Mouse (Mus musculus): ENCODE data around the gene Cxadr. TPM values are rescaled to one million over a fixed set of nuclear protein-coding genes. Genes with fewer than 3 reads are reported as not detected.

The Cxadr gene
- total and polyA plus RNA-seq, 3 experiments: 13.8 to 43.8 (median 40.5) TPM

DNA sequence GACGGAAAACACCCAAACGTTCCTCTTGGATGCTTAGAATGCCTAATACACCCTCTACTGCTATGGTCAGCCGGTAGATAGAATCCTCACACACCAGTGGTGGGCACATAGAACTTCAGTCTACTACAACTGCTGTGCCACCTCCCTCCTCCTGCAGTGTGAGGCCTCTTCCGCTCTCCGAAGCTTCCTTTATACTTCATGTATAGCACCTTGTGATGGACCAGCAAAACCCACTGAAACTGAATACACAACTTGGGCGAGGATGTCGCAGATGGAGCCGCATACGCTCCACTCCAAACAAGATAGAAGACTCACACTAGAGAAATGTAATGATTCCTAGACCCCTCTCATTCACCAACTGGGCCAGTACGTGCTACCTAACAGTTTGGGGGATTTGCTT lies 73.9 kb downstream of the Cxadr start:
- Histone ChIP-seq H3K27ac (peak overlapping the region; percentile 51; the same call in 1 of the 2 replicates), H3K4me1 (ENCODE audit: control insufficient read depth, insufficient read depth, low read length) (peaks cover 1% of the 10 kb centered on the region), H3K79me2 (replicated peaks; ENCODE audit: control insufficient read depth, insufficient read depth, low read length) (no peaks in the 10 kb centered on the region), H3K36me3 (ENCODE audit: control insufficient read depth, insufficient read depth, low read length) (peaks cover 6% of the 10 kb centered on the region), H3K4me3 (peak overlapping the region; percentile 81), H3K27me3 (ENCODE audit: control insufficient read depth, insufficient read depth, low read length) (no peaks in the 10 kb centered on the region), H3K9ac (ENCODE audit: low read depth, low read length) (no peak overlapping the region)
- no peak for DNase-seq
- intact Hi-C loops (cut with DNase I): loop anchor here (5.0 kb wide), 2 partner anchors 52 to 202 kb away; partner anchors contain the start of gene D16Ertd472e
- 37% methylated on average over 10 of the region's 10 CpGs for WGBS
- TF ChIP-seq EP300 (IDR thresholded peaks at IDR 0.05; ENCODE audit: insufficient read depth, low read depth, low read length) (no peak), POLR2A (IDR thresholded peaks at IDR 0.05; ENCODE audit: insufficient read depth, low read depth, low read length) (no peak), CTCF (IDR thresholded peaks at IDR 0.05) (no peak)

DNA sequence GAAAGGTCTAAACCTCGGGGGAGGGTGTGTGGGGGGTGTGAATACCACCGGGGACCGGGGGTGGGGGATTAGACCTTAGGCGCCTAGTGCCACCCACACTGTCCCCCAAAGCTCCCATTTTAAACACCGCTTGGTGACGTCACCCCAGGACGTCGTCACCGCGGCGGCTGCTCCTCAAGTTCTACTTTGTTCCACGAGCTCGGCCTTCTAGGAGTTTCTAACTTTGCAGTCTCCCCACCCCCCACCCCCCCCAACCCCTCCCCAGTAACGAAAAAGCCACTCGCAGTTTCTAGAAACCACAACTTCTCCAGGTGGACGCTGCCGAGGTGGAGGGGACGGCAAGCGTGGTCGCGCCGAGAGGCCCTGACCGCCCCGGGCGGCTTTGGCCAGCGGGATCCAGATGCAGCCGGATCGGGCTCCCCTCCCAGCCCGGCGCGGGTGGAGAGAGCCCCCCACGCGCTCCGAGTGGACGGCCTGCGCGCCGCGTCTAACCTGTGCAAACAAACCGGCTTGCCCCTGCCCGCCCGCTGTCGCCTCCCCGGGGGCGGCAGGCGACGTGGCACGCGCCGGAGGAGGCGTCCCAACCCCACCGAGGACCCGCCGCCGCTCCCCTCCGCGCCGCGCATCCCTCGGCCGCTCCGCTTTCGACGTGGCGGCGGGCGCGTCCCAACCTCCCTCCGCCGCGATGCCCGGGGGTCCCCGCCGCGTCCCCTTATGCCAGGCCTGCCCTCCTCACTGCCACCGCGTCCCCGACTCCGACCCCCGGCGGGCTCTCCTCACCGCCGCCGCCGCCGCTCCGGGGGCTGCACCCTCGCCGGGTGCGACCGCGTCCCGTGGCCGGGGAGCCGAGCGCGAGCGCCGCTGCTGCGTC lies 74.8 kb downstream of the Cxadr start:
- H3K4me3 ChIP-seq: peak overlapping the region; percentile 81
- peaks cover 1% of the 10 kb centered on the region for H3K4me1 ChIP-seq (ENCODE audit: control insufficient read depth, insufficient read depth, low read length)
- H3K27me3 ChIP-seq (ENCODE audit: control insufficient read depth, insufficient read depth, low read length): no peaks in the 10 kb centered on the region
- TF ChIP-seq POLR2A (IDR thresholded peaks at IDR 0.05; ENCODE audit: insufficient read depth, low read depth, low read length): no peak
- TF ChIP-seq EP300 (IDR thresholded peaks at IDR 0.05; ENCODE audit: insufficient read depth, low read depth, low read length): no peak
- TF ChIP-seq CTCF (IDR thresholded peaks at IDR 0.05): no peak
- intact Hi-C loops (cut with DNase I): loop anchor here (5.0 kb wide), 2 partner anchors 51 to 201 kb away; partner anchors contain the start of gene D16Ertd472e
- H3K36me3 ChIP-seq (ENCODE audit: control insufficient read depth, insufficient read depth, low read length): peaks cover 6% of the 10 kb centered on the region
- H3K27ac ChIP-seq: peak overlapping the region; percentile 85
- WGBS: under 1% methylated on average over 84 of the region's 100 CpGs
- peak; percentile 67 to 71 for DNase-seq
- no peaks in the 10 kb centered on the region for H3K79me2 ChIP-seq (replicated peaks; ENCODE audit: control insufficient read depth, insufficient read depth, low read length)
- peak overlapping the region; percentile 100 for H3K9ac ChIP-seq (ENCODE audit: low read depth, low read length)

DNA sequence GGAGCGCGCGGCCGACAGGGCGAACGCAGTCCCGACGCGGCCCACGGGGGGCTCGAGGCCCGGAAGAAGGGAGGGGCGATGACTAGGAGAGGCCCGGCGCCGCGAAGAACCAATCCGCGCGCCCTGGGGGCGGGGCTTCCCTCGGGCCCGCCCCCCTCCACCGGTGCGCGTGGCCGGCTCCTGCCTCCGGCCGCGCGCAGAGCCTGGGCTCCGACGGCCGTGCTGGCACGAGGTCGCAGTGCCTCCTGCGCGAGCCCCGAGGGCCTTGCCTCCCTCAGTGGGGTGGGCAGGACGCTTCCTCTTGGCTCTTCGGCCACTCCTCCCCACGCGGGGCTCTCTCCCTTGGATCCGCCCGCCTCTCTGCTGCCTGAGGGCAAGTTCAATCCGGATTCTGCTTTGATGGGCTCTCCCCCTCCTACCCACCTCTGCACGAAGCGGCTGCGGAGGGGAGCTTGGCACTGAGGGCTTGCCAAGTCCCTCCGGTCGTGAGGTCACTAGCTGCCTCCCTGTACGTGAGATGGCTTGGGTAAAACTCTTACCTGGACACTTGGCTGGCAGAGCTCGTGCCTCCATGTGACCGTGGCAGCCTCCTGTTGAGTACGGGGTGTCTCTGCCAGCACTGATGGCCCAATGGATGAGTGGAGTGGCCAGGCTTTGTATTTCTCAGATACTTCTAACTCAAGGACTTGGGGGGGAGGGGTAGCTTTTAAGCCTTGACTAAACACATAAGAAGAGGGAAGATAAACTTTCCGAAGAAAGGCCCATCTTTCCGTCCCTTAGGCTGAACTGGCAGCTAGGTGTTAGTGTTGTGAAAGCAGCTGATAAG lies 75.7 kb downstream of the Cxadr start, which contains the start of gene Btg3:
Gene Btg3, minus strand, starts transcription at position 448 of the 826 bp plus-strand sequence.
- peak within 1 kb of the TSS; percentile 100 for H3K9ac ChIP-seq (ENCODE audit: low read depth, low read length)
- intact Hi-C loops (cut with DNase I): loop anchor here (5.0 kb wide), 2 partner anchors 50 to 200 kb away; partner anchors contain the start of gene D16Ertd472e
- peak within 1 kb of the TSS; percentile 81 for H3K4me3 ChIP-seq
- H3K36me3 ChIP-seq (ENCODE audit: control insufficient read depth, insufficient read depth, low read length): peaks cover 6% of the 10 kb centered on the region
- H3K4me1 ChIP-seq (ENCODE audit: control insufficient read depth, insufficient read depth, low read length): peaks cover 1% of the 10 kb centered on the region
- H3K79me2 ChIP-seq (replicated peaks; ENCODE audit: control insufficient read depth, insufficient read depth, low read length): no peaks in the 10 kb centered on the region
- peak; percentile 91 to 93 for DNase-seq
- WGBS: 5% methylated on average over 47 of the region's 57 CpGs
- H3K27ac ChIP-seq: peak within 1 kb of the TSS; percentile 85
- no peaks in the 10 kb centered on the region for H3K27me3 ChIP-seq (ENCODE audit: control insufficient read depth, insufficient read depth, low read length)
- TF ChIP-seq CTCF (IDR thresholded peaks at IDR 0.05) (no peak), POLR2A (IDR thresholded peaks at IDR 0.05; ENCODE audit: insufficient read depth, low read depth, low read length) (no peak), EP300 (IDR thresholded peaks at IDR 0.05; ENCODE audit: insufficient read depth, low read depth, low read length) (no peak)

DNA sequence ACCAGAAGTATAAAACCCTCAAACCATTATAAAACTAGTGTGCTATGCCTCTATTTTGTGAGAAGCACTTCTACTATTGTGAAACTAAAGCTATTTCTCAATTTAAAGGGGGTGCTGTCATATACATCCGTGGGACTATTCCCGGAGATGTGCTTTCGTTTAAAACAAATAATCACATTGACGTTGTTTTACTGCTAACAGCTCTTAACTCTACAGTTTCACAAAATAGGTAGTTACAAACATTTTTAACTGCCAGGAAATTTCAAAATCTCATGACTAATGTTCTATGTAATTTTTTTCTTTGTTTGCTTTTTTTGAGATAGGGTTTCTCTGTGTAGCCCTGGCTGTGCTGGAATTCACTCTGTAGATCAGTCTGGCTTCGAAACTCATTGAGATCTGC lies 77.2 kb downstream of the Cxadr start:
- H3K4me1 ChIP-seq (ENCODE audit: control insufficient read depth, insufficient read depth, low read length): peaks cover 1% of the 10 kb centered on the region
- WGBS: 83% methylated on average over 5 of the region's 5 CpGs
- H3K4me3 ChIP-seq: no peak overlapping the region
- DNase-seq: no peak
- intact Hi-C loops (cut with DNase I): loop anchor here (5.0 kb wide), 2 partner anchors 49 to 199 kb away; partner anchors contain the start of gene D16Ertd472e
- H3K79me2 ChIP-seq (replicated peaks; ENCODE audit: control insufficient read depth, insufficient read depth, low read length): no peaks in the 10 kb centered on the region
- H3K27me3 ChIP-seq (ENCODE audit: control insufficient read depth, insufficient read depth, low read length): no peaks in the 10 kb centered on the region
- peaks cover 2% of the 10 kb centered on the region; the same call in 1 of the 2 replicates for H3K36me3 ChIP-seq (ENCODE audit: control insufficient read depth, insufficient read depth, low read length)
- no peak overlapping the region for H3K9ac ChIP-seq (ENCODE audit: low read depth, low read length)
- no peak overlapping the region for H3K27ac ChIP-seq
- TF ChIP-seq EP300 (IDR thresholded peaks at IDR 0.05; ENCODE audit: insufficient read depth, low read depth, low read length) (no peak), POLR2A (IDR thresholded peaks at IDR 0.05; ENCODE audit: insufficient read depth, low read depth, low read length) (no peak), CTCF (IDR thresholded peaks at IDR 0.05) (no peak)

DNA sequence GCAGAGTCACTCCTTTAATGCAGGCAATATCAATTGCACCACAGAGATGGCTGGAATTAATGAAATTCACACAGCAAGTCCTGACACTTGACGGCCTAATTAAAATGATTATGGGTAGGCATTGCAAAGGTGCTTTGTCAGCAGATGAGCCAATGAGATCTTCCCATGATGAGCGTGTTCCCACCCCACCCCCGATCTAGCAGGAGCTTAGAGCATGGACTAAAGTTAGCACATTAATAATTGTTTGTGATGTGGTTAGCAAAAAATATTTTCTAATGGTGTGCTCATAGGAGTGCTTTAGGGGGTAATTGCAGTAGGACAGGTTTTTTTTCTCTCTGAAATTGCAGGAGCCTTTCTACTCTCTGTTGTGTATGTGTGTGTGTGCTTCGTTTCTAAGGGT lies 87.8 kb downstream of the Cxadr start:
- H3K27me3 ChIP-seq (ENCODE audit: control insufficient read depth, insufficient read depth, low read length): no peaks in the 10 kb centered on the region
- intact Hi-C loops (cut with DNase I): no loop called here
- no peak for TF ChIP-seq POLR2A (IDR thresholded peaks at IDR 0.05; ENCODE audit: insufficient read depth, low read depth, low read length)
- TF ChIP-seq CTCF (IDR thresholded peaks at IDR 0.05): no peak
- no peak for TF ChIP-seq EP300 (IDR thresholded peaks at IDR 0.05; ENCODE audit: insufficient read depth, low read depth, low read length)
- no peak overlapping the region for H3K27ac ChIP-seq
- 90% methylated on average over 4 of the region's 4 CpGs for WGBS
- no peak for DNase-seq
- H3K4me3 ChIP-seq: no peak overlapping the region
- H3K4me1 ChIP-seq (ENCODE audit: control insufficient read depth, insufficient read depth, low read length): peaks cover 2% of the 10 kb centered on the region
- no peak overlapping the region for H3K9ac ChIP-seq (ENCODE audit: low read depth, low read length)
- no peaks in the 10 kb centered on the region for H3K79me2 ChIP-seq (replicated peaks; ENCODE audit: control insufficient read depth, insufficient read depth, low read length)
- H3K36me3 ChIP-seq (ENCODE audit: control insufficient read depth, insufficient read depth, low read length): peaks cover 10% of the 10 kb centered on the region

Measured in heart, adult 2 months (tissue).